Mouse (Mus musculus) lung, embryonic 14.5 days (tissue): ENCODE measurements around the gene Smc6. TPM values are rescaled to one million over a fixed set of nuclear protein-coding genes. Genes with fewer than 3 reads are reported as not detected.

Experiments used
- ATAC-seq: fragments of 200-750 bp; cut with Nextera tagmentation; 2 replicates; pipeline ENCODE4 v1.8.0; 2017; ENCODE audit warnings: mild to moderate bottlenecking, moderate TSS enrichment, moderate library complexity; ENCODE audit not compliant: insufficient read depth
- DNase-seq: peaks from one replicate; pipeline ENCODE4 v3.0.0-alpha.2; 2015
- H3K27ac ChIP-seq: fragments of 300-500 bp; sonication (generic); 2 replicates; pipeline ENCODE4 v1.5.1; 2014; ENCODE audit warnings: low read depth, mild to moderate bottlenecking, moderate library complexity
- H3K27me3 ChIP-seq: fragments of 300-500 bp; sonication (generic); 2 replicates; pipeline ENCODE4 v1.6.1; 2014; ENCODE audit warnings: low read length, control low read depth; ENCODE audit not compliant: insufficient read depth
- H3K36me3 ChIP-seq: fragments of 300-500 bp; sonication (generic); 2 replicates; pipeline ENCODE4 v1.6.1; 2014; ENCODE audit warnings: control low read depth; ENCODE audit not compliant: insufficient read depth
- H3K4me1 ChIP-seq: fragments of 300-500 bp; sonication (generic); 2 replicates; pipeline ENCODE4 v1.6.1; 2014; ENCODE audit warnings: antibody characterized with exemption, control low read depth; ENCODE audit not compliant: insufficient read depth
- H3K4me2 ChIP-seq: fragments of 300-500 bp; sonication (generic); 2 replicates; pipeline ENCODE4 v1.6.1; 2014; ENCODE audit warnings: mild to moderate bottlenecking
- H3K4me3 ChIP-seq: fragments of 300-500 bp; sonication (generic); 2 replicates; pipeline ENCODE4 v1.5.1; 2014; ENCODE audit warnings: low read depth, low read length
- H3K9ac ChIP-seq: fragments of 300-500 bp; sonication (generic); 2 replicates; pipeline ENCODE4 v1.6.1; 2014
- H3K9me3 ChIP-seq: fragments of 300-500 bp; sonication (generic); 2 replicates; pipeline ENCODE4 v1.6.1; 2016; ENCODE audit warnings: low read depth, low read length, control low read depth
- CTCF ChIP-seq: IDR thresholded peaks from 2 replicates; pipeline ENCODE4 v1.5.1; 2016; ENCODE audit warnings: antibody characterized with exemption, low read depth
- WGBS: fragments of 180-500 bp; shearing (Covaris S2); extraction: QIAGEN DNeasy Blood & Tissue Kit; methylation state at CpG from one replicate; pipeline ENCODE4 v1.1.7; 2014; 5-methylcytosine and 5-hydroxymethylcytosine counted together
- polyA plus RNA-seq: library from polyadenylated mRNA; unstranded; fragments of >200 nt; fragmentation: Nextera tagmentation; extraction: Ambion mirVana; gene quantifications from 2 replicates; pipeline ENCODE4 v1.2.1, GENCODE M21; 2014

Gene Smc6
- polyA plus RNA-seq, 1 experiment from 2014 or later: 133 TPM

DNA sequence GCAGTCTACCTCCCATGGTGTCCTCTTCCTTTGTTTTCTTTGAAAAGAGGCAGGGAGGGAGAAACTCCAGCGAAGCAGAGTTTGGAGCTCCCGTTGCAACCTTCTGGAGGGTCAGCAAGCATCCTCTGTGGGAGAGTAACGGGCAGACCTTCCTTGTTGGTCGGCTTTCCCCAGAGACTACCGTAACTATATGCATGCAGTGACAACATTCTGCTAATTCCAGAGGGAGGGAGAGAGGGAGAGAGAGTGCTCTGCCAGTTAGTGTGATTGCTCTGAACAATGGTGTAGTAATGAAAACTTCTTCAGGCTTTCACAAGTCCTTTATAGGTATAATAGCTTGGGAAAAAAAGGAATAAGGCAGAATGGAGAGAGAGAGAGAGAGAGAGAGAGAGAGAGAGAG, 41.0 kb upstream of the Smc6 start:
- no peaks in the 10 kb centered on the region for H3K36me3 ChIP-seq
- no peak overlapping the region for H3K27ac ChIP-seq
- no peak overlapping the region for H3K4me2 ChIP-seq
- H3K4me3 ChIP-seq: no peak overlapping the region
- peaks cover 9% of the 10 kb centered on the region; the same call in 1 of the 2 replicates for H3K4me1 ChIP-seq
- no peak for TF ChIP-seq CTCF
- no peaks in the 10 kb centered on the region for H3K9me3 ChIP-seq
- no peak for ATAC-seq
- no peak overlapping the region for H3K9ac ChIP-seq
- DNase-seq: no peak
- H3K27me3 ChIP-seq: no peaks in the 10 kb centered on the region
- 11% methylated on average over 5 of the region's 5 CpGs for WGBS

- TF ChIP-seq CTCF: no peak
- peaks cover 9% of the 10 kb centered on the region; the same call in 1 of the 2 replicates for H3K4me1 ChIP-seq
- no peak overlapping the region for H3K9ac ChIP-seq
- no peaks in the 10 kb centered on the region for H3K36me3 ChIP-seq
- ATAC-seq (no peak), DNase-seq (no peak)
- H3K4me2 ChIP-seq: no peak overlapping the region
- WGBS: 35% methylated on average over 1 of the region's 1 CpGs
- H3K27me3 ChIP-seq: no peaks in the 10 kb centered on the region
- H3K9me3 ChIP-seq: no peaks in the 10 kb centered on the region
- H3K4me3 ChIP-seq: no peak overlapping the region
- H3K27ac ChIP-seq: no peak overlapping the region
These were observed 39.6 kb upstream of the Smc6 start for GRCm38 (mm10) chr12:11226123-11226522.

- Histone ChIP-seq H3K27ac (no peak overlapping the region), H3K9ac (no peak overlapping the region), H3K36me3 (no peaks in the 10 kb centered on the region), H3K4me2 (no peak overlapping the region), H3K27me3 (no peaks in the 10 kb centered on the region), H3K4me1 (peaks cover 8% of the 10 kb centered on the region; the same call in 1 of the 2 replicates), H3K9me3 (no peaks in the 10 kb centered on the region), H3K4me3 (no peak overlapping the region)
- TF ChIP-seq CTCF: no peak
- 48% methylated on average over 5 of the region's 5 CpGs for WGBS
- no peak for ATAC-seq
- peak; percentile 61 for DNase-seq
These were observed 39.0 kb upstream of the Smc6 start for GRCm38 (mm10) chr12:11226529-11227268.

GRCm38 (mm10) chr12:11230267-11230666, 35.4 kb upstream of the Smc6 start:
- Histone ChIP-seq H3K27me3 (no peaks in the 10 kb centered on the region), H3K4me3 (no peak overlapping the region), H3K9ac (no peak overlapping the region), H3K36me3 (no peaks in the 10 kb centered on the region), H3K4me1 (0 out of 2 replicates have a peak, but pooled peaks cover 4% of the 10 kb centered on the region), H3K27ac (no peak overlapping the region), H3K9me3 (no peaks in the 10 kb centered on the region), H3K4me2 (no peak overlapping the region)
- no peak for DNase-seq
- ATAC-seq: no peak
- TF ChIP-seq CTCF: no peak
- 60% methylated on average over 2 of the region's 2 CpGs for WGBS

DNA sequence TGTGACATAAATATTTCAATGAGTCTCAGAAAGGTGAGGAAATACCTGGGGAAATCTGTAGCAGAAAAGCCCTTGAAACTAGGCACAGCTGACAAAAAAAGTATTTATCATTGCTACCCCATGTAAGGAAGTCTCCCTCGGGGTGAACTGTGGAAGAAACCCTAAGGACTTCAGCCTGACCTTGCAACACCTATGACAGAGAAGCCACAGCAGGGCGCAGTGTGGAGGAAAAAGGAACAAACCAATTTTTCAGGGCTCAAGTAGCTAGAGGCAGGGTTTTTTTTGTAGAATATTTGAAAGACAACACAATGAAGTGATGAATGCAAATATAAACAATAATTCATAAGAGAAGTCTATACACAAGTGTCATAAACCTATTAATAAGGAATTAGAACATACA, 29.7 kb upstream of the Smc6 start:
- Histone ChIP-seq H3K9me3 (no peaks in the 10 kb centered on the region), H3K9ac (no peak overlapping the region), H3K36me3 (no peaks in the 10 kb centered on the region), H3K27ac (no peak overlapping the region), H3K27me3 (no peaks in the 10 kb centered on the region), H3K4me2 (no peak overlapping the region), H3K4me1 (no peaks in the 10 kb centered on the region), H3K4me3 (no peak overlapping the region)
- DNase-seq (no peak), ATAC-seq (no peak)
- TF ChIP-seq CTCF: no peak
- 64% methylated on average over 2 of the region's 2 CpGs for WGBS

GRCm38 (mm10) chr12:11247460-11247859, 18.2 kb upstream of the Smc6 start:
- Histone ChIP-seq H3K4me3 (no peak overlapping the region), H3K36me3 (peaks cover 48% of the 10 kb centered on the region; the same call in 1 of the 2 replicates), H3K9me3 (no peaks in the 10 kb centered on the region), H3K27ac (no peak overlapping the region), H3K9ac (no peak overlapping the region), H3K4me1 (no peaks in the 10 kb centered on the region), H3K4me2 (no peak overlapping the region), H3K27me3 (no peaks in the 10 kb centered on the region)
- 90% methylated on average over 1 of the region's 1 CpGs for WGBS
- no peak for DNase-seq
- no peak for TF ChIP-seq CTCF
- ATAC-seq: no peak

DNA sequence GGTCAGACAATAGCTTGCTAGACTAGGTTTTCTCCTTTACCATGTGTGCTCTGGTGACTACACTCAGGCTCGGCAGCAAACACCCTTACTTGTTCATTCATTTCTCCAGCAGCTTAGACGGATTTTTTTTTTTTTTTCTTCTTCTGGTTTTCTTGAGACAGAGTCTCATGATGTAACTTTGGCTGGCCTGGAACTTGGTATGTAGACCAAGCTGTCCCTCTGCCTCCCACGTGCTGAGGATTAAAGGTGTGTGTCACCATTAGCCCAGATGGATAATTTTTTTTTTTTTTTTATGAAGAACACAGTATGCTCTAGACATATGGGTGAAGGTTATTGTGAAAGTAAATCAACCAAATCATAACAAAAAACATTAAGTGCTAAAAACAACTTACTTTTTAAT, 15.4 kb upstream of the Smc6 start:
- no peak overlapping the region for H3K9ac ChIP-seq
- H3K4me2 ChIP-seq: no peak overlapping the region
- 79% methylated on average over 3 of the region's 3 CpGs for WGBS
- H3K36me3 ChIP-seq: peaks cover 40% of the 10 kb centered on the region
- ATAC-seq: no peak
- no peak for TF ChIP-seq CTCF
- H3K4me1 ChIP-seq: no peaks in the 10 kb centered on the region
- H3K27me3 ChIP-seq: no peaks in the 10 kb centered on the region
- H3K4me3 ChIP-seq: no peak overlapping the region
- no peaks in the 10 kb centered on the region for H3K9me3 ChIP-seq
- DNase-seq: no peak
- H3K27ac ChIP-seq: no peak overlapping the region
